Comparison of ENCODE assay signal across 19 mouse cellular contexts in the genomic region with DNA sequence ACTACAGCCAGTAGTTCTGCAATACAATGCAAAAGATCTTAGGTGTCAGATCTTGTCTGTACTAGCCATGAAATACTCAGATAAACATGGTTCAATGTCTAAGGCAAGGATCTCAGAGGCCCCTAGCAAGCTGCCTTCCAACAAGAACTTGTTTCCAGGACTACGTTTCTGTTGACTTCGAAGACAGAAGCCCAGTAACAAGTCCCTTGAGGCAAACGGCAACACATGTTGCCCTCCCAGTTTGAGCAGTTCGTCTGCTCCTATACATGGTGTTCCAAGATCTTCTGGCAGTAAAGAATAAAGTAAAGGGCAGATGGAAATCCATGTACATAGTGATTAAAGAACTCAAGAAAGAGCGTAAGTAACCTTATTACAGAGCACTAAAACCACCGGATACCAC. TPM values are rescaled to one million over a fixed set of nuclear protein-coding genes. Genes with fewer than 3 reads are reported as not detected.
DNase-seq lines count a peak whose midpoint lies in the region; TF ChIP-seq lines count a peak whose summit lies in the region.
"Had no signal": no experiment of that assay in that cellular context is flagged by ENCODE, and none has a peak within 500 bp of the region (broad histone marks: within the 10 kb centered on the region; RNA-seq: fewer than 3 reads in every experiment).

No protein-coding gene starts in this region.

- no peaks in the 10 kb centered on the region for H3K27me3 ChIP-seq in limb, embryonic 10.5 days (ENCODE audit: low read depth, poor library complexity, severe bottlenecking)
- H3K27me3 ChIP-seq: forebrain, embryonic 12.5 days; heart, embryonic 12.5 days; midbrain, embryonic 12.5 days; Patski had no signal

- intact Hi-C loops in left cerebral cortex, adult 2 months (cut with DNase I): loop anchor here (5.0 to 10.0 kb wide), 2 partner anchors 41 to 781 kb away; partner anchors contain the start of genes Edrf1 and Fam53b
- intact Hi-C loops in left cerebral cortex, postnatal 10 days (cut with DNase I): loop anchor here (5.0 kb wide), 1 partner anchor 196 kb away; no protein-coding TSS in a partner anchor

- WGBS in limb, embryonic 10.5 days: 64% methylated on average over 6 of the region's 6 CpGs

- TF ChIP-seq CTCF in left cerebral cortex, adult 2 months (IDR thresholded peaks at IDR 0.05): no peak
- TF ChIP-seq CTCF in brain, embryonic 14.5 days (IDR thresholded peaks at IDR 0.05; ENCODE audit: borderline replicate concordance, extremely low read depth, insufficient read depth, insufficient read length): no peak

- TF ChIP-seq POLR2A in brain, embryonic 14.5 days (IDR thresholded peaks at IDR 0.05; ENCODE audit: borderline replicate concordance, extremely low read depth, insufficient read depth, insufficient read length, poor library complexity, severe bottlenecking): no peak

- H3K9me3 ChIP-seq in limb, embryonic 10.5 days (replicated peaks): no peaks in the 10 kb centered on the region
- H3K9me3 ChIP-seq: forebrain, embryonic 12.5 days; heart, embryonic 12.5 days; midbrain, embryonic 12.5 days had no signal

- H3K27ac ChIP-seq in left cerebral cortex, adult 2 months: peak overlapping the region; percentile 8; the same call in 1 of the 2 replicates
- H3K27ac ChIP-seq in limb, embryonic 10.5 days: peak overlapping the region; percentile 99

- H3K4me1 ChIP-seq in limb, embryonic 10.5 days: peaks cover 25% of the 10 kb centered on the region

- H3K4me3 ChIP-seq in left cerebral cortex, adult 2 months: no peak overlapping the region
- H3K4me3 ChIP-seq in limb, embryonic 10.5 days: no peak overlapping the region

- H3K36me3 ChIP-seq in limb, embryonic 10.5 days: peaks cover 24% of the 10 kb centered on the region

- DNase-seq in left cerebral cortex, adult 2 months (ENCODE audit: extremely low spot score in 1 of 2, low spot score in 2 of 2): no peak
- DNase-seq in left cerebral cortex, postnatal 10 days (ENCODE audit: extremely low spot score in 1 of 2, low spot score in 2 of 2): no peak
- DNase-seq in brain, embryonic 14.5 days (ENCODE audit: low read depth): peak; percentile 3
- peak; percentile 37 for DNase-seq in forelimb bud, embryonic 11.5 days (ENCODE audit: low read depth, low spot score)
- no peak for DNase-seq in limb, embryonic 10.5 days (ENCODE audit: low spot score)
- DNase-seq in adrenal gland, postnatal 4 days (ENCODE audit: low spot score in 2 of 2): no peak
- no peak for DNase-seq in cerebellum, postnatal 4 days (ENCODE audit: low spot score in 2 of 2)
- DNase-seq: adrenal gland, adult 8-10 months; cerebellum, adult 11 months; embryo, embryonic 11 days; gastrocnemius, postnatal 36 days; heart, postnatal 14 days; kidney, adult 8-10 months; kidney, postnatal 25 days; liver had no signal

RNA-seq across cellular contexts. Expression of gene Eef1akmt2, which starts 0.9 kb away (rescaled TPM):
- total RNA-seq in left cerebral cortex, adult 2 months (2021): 10 to 100 TPM; 33.2 to 33.8 TPM
- 10 to 100 TPM; 36.6 to 41.6 TPM for total RNA-seq in left cerebral cortex, postnatal 10 days (2021)
- polyA plus RNA-seq in brain, embryonic 14.5 days (2012; rRNA removed): 54.4 and 61.7 TPM in 2 replicates
- 74.0 and 74.6 TPM in 2 replicates for polyA plus RNA-seq in limb, embryonic 10.5 days (2016; fragmentation: Nextera tagmentation; extraction: Ambion mirVana)
- total RNA-seq in adrenal gland, postnatal 4 days (2021): 10 to 100 TPM; 36.0 to 36.2 TPM

RNA-seq across cellular contexts. Expression of gene Abraxas2, which starts 5.7 kb away (rescaled TPM):
- total RNA-seq in left cerebral cortex, adult 2 months (2021): 10 to 100 TPM; 26.6 to 27.6 TPM
- total RNA-seq in left cerebral cortex, postnatal 10 days (2021): 10 to 100 TPM; 23.8 to 27.6 TPM
- 23.0 and 26.6 TPM in 2 replicates for polyA plus RNA-seq in brain, embryonic 14.5 days (2012; rRNA removed)
- polyA plus RNA-seq in limb, embryonic 10.5 days (2016; fragmentation: Nextera tagmentation; extraction: Ambion mirVana): 34.8 and 36.5 TPM in 2 replicates
- total RNA-seq in adrenal gland, postnatal 4 days (2021): 10 to 100 TPM; 39.4 to 42.2 TPM

RNA-seq across cellular contexts. Expression of gene Fam53b, which starts 39.7 kb away (rescaled TPM):
- total RNA-seq in left cerebral cortex, adult 2 months (2021): 10 to 100 TPM; 57.1 to 75.2 TPM
- total RNA-seq in left cerebral cortex, postnatal 10 days (2021): 10 to 100 TPM; 13.9 to 14.5 TPM
- 14.8 and 16.1 TPM in 2 replicates for polyA plus RNA-seq in brain, embryonic 14.5 days (2012; rRNA removed)
- 32.7 and 39.1 TPM in 2 replicates for polyA plus RNA-seq in limb, embryonic 10.5 days (2016; fragmentation: Nextera tagmentation; extraction: Ambion mirVana)
- total RNA-seq in adrenal gland, postnatal 4 days (2021): 10 to 100 TPM; 69.7 to 74.4 TPM

Comparison
In these comparisons a context has a peak if more than half of its experiments do, and no peak if none do; other contexts are left out.
1. DNase-seq: peak in brain, embryonic 14.5 days (single experiment) and forelimb bud, embryonic 11.5 days (single experiment); none in left cerebral cortex, adult 2 months (0 of 2), left cerebral cortex, postnatal 10 days (0 of 2), limb, embryonic 10.5 days (single experiment), adrenal gland, postnatal 4 days (0 of 2) and cerebellum, postnatal 4 days (0 of 2).